20 mouse cellular contexts compared by ENCODE assay signal in the genomic region with DNA sequence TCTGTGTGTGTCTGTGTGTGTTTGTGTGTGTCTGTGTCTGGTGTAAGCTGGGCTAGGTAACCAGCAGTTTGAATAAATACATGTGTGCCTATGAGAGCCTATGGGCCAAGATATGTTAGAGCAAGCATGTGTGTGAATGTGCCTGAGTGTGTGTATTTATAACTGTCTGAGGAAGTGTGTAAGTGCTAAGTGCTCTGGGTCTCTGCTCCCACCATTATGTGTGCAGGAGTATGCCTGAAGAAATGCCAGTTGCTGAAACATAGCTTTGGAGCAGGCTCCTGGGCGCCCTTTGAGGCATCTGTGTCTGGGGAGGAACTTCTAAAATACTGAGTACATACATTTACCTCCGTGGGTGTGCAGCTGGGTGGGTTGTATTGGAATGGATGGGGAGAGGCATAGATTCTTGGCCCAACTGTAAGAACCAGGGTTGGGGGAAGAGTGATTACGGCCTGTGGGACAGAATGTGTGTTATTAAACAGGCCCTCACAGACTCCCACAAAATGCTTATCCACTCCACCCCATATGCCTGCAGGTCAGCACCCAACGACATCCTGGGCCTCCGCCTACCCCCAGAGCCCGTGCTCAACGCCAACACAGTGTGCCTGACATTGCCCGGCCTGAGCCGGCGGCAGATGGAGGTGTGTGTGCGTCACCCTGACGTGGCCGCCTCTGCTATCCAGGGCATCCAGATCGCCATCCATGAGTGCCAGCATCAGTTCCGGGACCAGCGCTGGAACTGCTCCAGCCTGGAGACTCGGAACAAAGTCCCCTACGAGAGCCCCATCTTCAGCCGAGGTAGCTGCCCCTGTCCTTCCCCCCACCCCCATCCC. TPM values are rescaled to one million over a fixed set of nuclear protein-coding genes. Genes with fewer than 3 reads are reported as not detected.
A peak's percentile ranks its signal among the peaks of the same experiment; 100 is the strongest.
DNase-seq lines count a peak whose midpoint lies in the region; ATAC-seq and TF ChIP-seq lines count a peak whose summit lies in the region.
"Had no signal": no experiment of that assay in that cellular context is flagged by ENCODE, and none has a peak within 500 bp of the region (broad histone marks: within the 10 kb centered on the region; RNA-seq: fewer than 3 reads in every experiment).

No protein-coding gene starts in this region.

- H3K4me2 ChIP-seq in hindbrain, embryonic 11.5 days (replicated peaks; ENCODE audit: low read depth, low read length) = 0 out of 2 replicates have a peak overlapping the region, but pooled peaks have one; percentile 5
- H3K4me2 ChIP-seq in limb, embryonic 11.5 days (ENCODE audit: low read depth, severe bottlenecking) = no peak overlapping the region
- H3K4me2 ChIP-seq in stomach, postnatal 0 days (replicated peaks; ENCODE audit: low read depth) = peak overlapping the region; percentile 23; the same call in 1 of the 2 replicates
- H3K4me2 ChIP-seq: liver, embryonic 15.5 days had no signal

- peaks cover 7% of the 10 kb centered on the region for H3K4me1 ChIP-seq in hindbrain, embryonic 11.5 days (replicated peaks; ENCODE audit: control insufficient read depth, insufficient read depth, low read length)
- H3K4me1 ChIP-seq in hindbrain, embryonic 10.5 days (replicated peaks) = peaks cover 78% of the 10 kb centered on the region
- peaks cover 40% of the 10 kb centered on the region for H3K4me1 ChIP-seq in limb, embryonic 11.5 days (ENCODE audit: control insufficient read depth, insufficient read depth, low read length)
- 0 out of 2 replicates have a peak, but pooled peaks cover 2% of the 10 kb centered on the region for H3K4me1 ChIP-seq in stomach, postnatal 0 days (replicated peaks; ENCODE audit: control insufficient read depth, insufficient read depth)
- H3K4me1 ChIP-seq: liver, embryonic 15.5 days had no signal

- no peak for DNase-seq in hindbrain, embryonic 11.5 days (ENCODE audit: low spot score)
- DNase-seq in hindbrain, embryonic 10.5 days (ENCODE audit: low spot score) = no peak
- DNase-seq in right cerebral cortex, adult 18-20 months = peak; percentile 69
- DNase-seq in right cerebral cortex, postnatal 4 days = no peak
- DNase-seq in limb, embryonic 11.5 days (ENCODE audit: low spot score) = peak; percentile 28
- no peak for DNase-seq in stomach, postnatal 0 days (ENCODE audit: low spot score)
- no peak for DNase-seq in adrenal gland, postnatal 14 days
- DNase-seq in cerebellum, adult 9-10 months = no peak
- DNase-seq: gastrocnemius, postnatal 25 days; kidney, adult 2 months; kidney, postnatal 36 days; layer of hippocampus, adult 9-11 months; spleen, adult 18-20 months; thymus, postnatal 14 days had no signal

- H3K9me3 ChIP-seq in hindbrain, embryonic 11.5 days (ENCODE audit: control insufficient read depth, low read length) = no peaks in the 10 kb centered on the region
- no peaks in the 10 kb centered on the region for H3K9me3 ChIP-seq in hindbrain, embryonic 10.5 days
- no peaks in the 10 kb centered on the region for H3K9me3 ChIP-seq in limb, embryonic 11.5 days (ENCODE audit: control insufficient read depth, low read length)
- H3K9me3 ChIP-seq in stomach, postnatal 0 days (ENCODE audit: control insufficient read depth, low read length) = no peaks in the 10 kb centered on the region
- H3K9me3 ChIP-seq: liver, embryonic 15.5 days had no signal

- peaks cover 90% of the 10 kb centered on the region for H3K27me3 ChIP-seq in hindbrain, embryonic 11.5 days (ENCODE audit: control insufficient read depth, insufficient read depth, low read length)
- peaks cover 100% of the 10 kb centered on the region for H3K27me3 ChIP-seq in hindbrain, embryonic 10.5 days (ENCODE audit: insufficient read depth, poor library complexity, severe bottlenecking)
- H3K27me3 ChIP-seq in limb, embryonic 11.5 days (ENCODE audit: control insufficient read depth, insufficient read depth, low read length) = peaks cover 79% of the 10 kb centered on the region
- peaks cover 13% of the 10 kb centered on the region; the same call in 1 of the 2 replicates for H3K27me3 ChIP-seq in stomach, postnatal 0 days (ENCODE audit: control insufficient read depth, insufficient read depth, low read length)

- TF ChIP-seq CTCF in stomach, postnatal 0 days (IDR thresholded peaks at IDR 0.05; ENCODE audit: low read depth) = no peak

- H3K4me3 ChIP-seq in hindbrain, embryonic 11.5 days (ENCODE audit: low read depth, low read length) = no peak overlapping the region
- H3K4me3 ChIP-seq in hindbrain, embryonic 10.5 days = no peak overlapping the region
- no peak overlapping the region for H3K4me3 ChIP-seq in limb, embryonic 11.5 days (ENCODE audit: low read depth, low read length)
- 0 out of 2 replicates have a peak overlapping the region, but pooled peaks have one; percentile 12 for H3K4me3 ChIP-seq in stomach, postnatal 0 days (ENCODE audit: low read depth, low read length)
- H3K4me3 ChIP-seq: liver, embryonic 15.5 days had no signal

- no peaks in the 10 kb centered on the region for H3K36me3 ChIP-seq in hindbrain, embryonic 11.5 days (ENCODE audit: control insufficient read depth, insufficient read depth, low read length)
- no peaks in the 10 kb centered on the region for H3K36me3 ChIP-seq in hindbrain, embryonic 10.5 days
- no peaks in the 10 kb centered on the region for H3K36me3 ChIP-seq in limb, embryonic 11.5 days (ENCODE audit: control insufficient read depth, insufficient read depth, low read length)
- no peaks in the 10 kb centered on the region for H3K36me3 ChIP-seq in stomach, postnatal 0 days (ENCODE audit: control insufficient read depth, insufficient read depth, low read length)
- H3K36me3 ChIP-seq: liver, embryonic 15.5 days had no signal

- WGBS in hindbrain, embryonic 11.5 days = 4% methylated on average over 19 of the region's 19 CpGs
- 5% methylated on average over 19 of the region's 19 CpGs for WGBS in hindbrain, embryonic 10.5 days
- 9% methylated on average over 19 of the region's 19 CpGs for WGBS in limb, embryonic 11.5 days
- WGBS in stomach, postnatal 0 days = 26% methylated on average over 19 of the region's 19 CpGs

- no peak for ATAC-seq in hindbrain, embryonic 11.5 days (ENCODE audit: low FRiP score)
- no peak for ATAC-seq in limb, embryonic 11.5 days (ENCODE audit: insufficient number of reproducible peaks, low FRiP score, low TSS enrichment, low read depth)
- ATAC-seq in stomach, postnatal 0 days (ENCODE audit: low FRiP score, low TSS enrichment) = no peak
- ATAC-seq: hindbrain, postnatal 0 days; lung, postnatal 0 days had no signal

- no peak overlapping the region for H3K9ac ChIP-seq in hindbrain, embryonic 11.5 days (ENCODE audit: low read depth, low read length)
- no peak overlapping the region for H3K9ac ChIP-seq in limb, embryonic 11.5 days (ENCODE audit: low read length)
- no peak overlapping the region for H3K9ac ChIP-seq in stomach, postnatal 0 days (ENCODE audit: low read length)
- H3K9ac ChIP-seq: liver, embryonic 15.5 days had no signal

- TF ChIP-seq EP300 in stomach, postnatal 0 days (optimal IDR thresholded peaks at IDR 0.05) = no peak

- H3K27ac ChIP-seq in hindbrain, embryonic 11.5 days (ENCODE audit: low read depth, low read length) = no peak overlapping the region
- H3K27ac ChIP-seq in hindbrain, embryonic 10.5 days = no peak overlapping the region
- H3K27ac ChIP-seq in limb, embryonic 11.5 days (replicated peaks; ENCODE audit: low read depth, low read length) = no peak overlapping the region
- no peak overlapping the region for H3K27ac ChIP-seq in stomach, postnatal 0 days (replicated peaks)
- H3K27ac ChIP-seq: hindbrain, postnatal 0 days; liver, embryonic 15.5 days had no signal

RNA-seq across cellular contexts. Expression of a gene that starts 1.7 kb away (rescaled TPM):
- 1.6 and 2.0 TPM in 2 replicates for polyA plus RNA-seq in hindbrain, embryonic 11.5 days (2014; fragmentation: Nextera tagmentation; extraction: Ambion mirVana)
- 0.87 and 1.6 TPM in 2 replicates for polyA plus RNA-seq in hindbrain, embryonic 10.5 days (2016; fragmentation: Nextera tagmentation; extraction: Ambion mirVana)
- 1.4 and 1.6 TPM in 2 replicates for polyA plus RNA-seq in limb, embryonic 11.5 days (2014; fragmentation: Nextera tagmentation; extraction: Ambion mirVana)
- polyA plus RNA-seq in stomach, postnatal 0 days (2015; fragmentation: Nextera tagmentation; extraction: Ambion mirVana) = 8.7 and 10.6 TPM in 2 replicates
- total RNA-seq in adrenal gland, postnatal 14 days (2021) = 0.30 TPM in 2 replicates
- total RNA-seq: gastrocnemius, postnatal 25 days; megakaryocyte progenitor cell, adult 5-6 weeks; monocyte, adult 5-6 weeks had no signal
- polyA plus RNA-seq: heart, postnatal 0 days; liver, embryonic 15.5 days; lung, postnatal 0 days had no signal

RNA-seq across cellular contexts. Expression of a gene that starts 21.4 kb away (rescaled TPM):
- 6.7 and 10.0 TPM in 2 replicates for polyA plus RNA-seq in hindbrain, embryonic 11.5 days (2014; fragmentation: Nextera tagmentation; extraction: Ambion mirVana)
- 15.5 and 18.2 TPM in 2 replicates for polyA plus RNA-seq in hindbrain, embryonic 10.5 days (2016; fragmentation: Nextera tagmentation; extraction: Ambion mirVana)
- 21.2 and 27.4 TPM in 2 replicates for polyA plus RNA-seq in limb, embryonic 11.5 days (2014; fragmentation: Nextera tagmentation; extraction: Ambion mirVana)
- 3.6 and 4.8 TPM in 2 replicates for polyA plus RNA-seq in stomach, postnatal 0 days (2015; fragmentation: Nextera tagmentation; extraction: Ambion mirVana)
- 2.4 and 3.2 TPM in 2 replicates for total RNA-seq in adrenal gland, postnatal 14 days (2021)

RNA-seq across cellular contexts. Expression of a gene that starts 44.0 kb away (rescaled TPM):
- 0.22 TPM in 1 of 2 replicates, not detected in the other for polyA plus RNA-seq in hindbrain, embryonic 11.5 days (2014; fragmentation: Nextera tagmentation; extraction: Ambion mirVana)
- polyA plus RNA-seq in hindbrain, embryonic 10.5 days (2016; fragmentation: Nextera tagmentation; extraction: Ambion mirVana) = 0.12 TPM in 1 of 2 replicates, not detected in the other
- polyA plus RNA-seq in limb, embryonic 11.5 days (2014; fragmentation: Nextera tagmentation; extraction: Ambion mirVana) = not detected in 2 replicates
- polyA plus RNA-seq in stomach, postnatal 0 days (2015; fragmentation: Nextera tagmentation; extraction: Ambion mirVana) = 0.25 and 0.29 TPM in 2 replicates
- 0.15 TPM in 1 of 2 replicates, not detected in the other for total RNA-seq in adrenal gland, postnatal 14 days (2021)
- total RNA-seq: hindbrain, postnatal 0 days; megakaryocyte progenitor cell, adult 5-6 weeks; monocyte, adult 5-6 weeks had no signal
- polyA plus RNA-seq: hindbrain, postnatal 0 days had no signal

Comparison
In these comparisons a context has a peak if more than half of its experiments do, and no peak if none do; other contexts are left out.
1. DNase-seq: peak in right cerebral cortex, adult 18-20 months (single experiment) and limb, embryonic 11.5 days (single experiment); none in hindbrain, embryonic 11.5 days (single experiment), hindbrain, embryonic 10.5 days (single experiment), right cerebral cortex, postnatal 4 days (single experiment), stomach, postnatal 0 days (single experiment), adrenal gland, postnatal 14 days (single experiment) and cerebellum, adult 9-10 months (single experiment).